Mouse (Mus musculus) liver, postnatal 0 days (tissue): Measurements from ENCODE around the gene Zbtb45.

Experiments
- CTCF ChIP-seq: sonication (generic); IDR thresholded peaks from 2 replicates; pipeline ENCODE4 v1.5.1; 2016; ENCODE audit warnings: antibody characterized with exemption, low read depth
- EP300 ChIP-seq: IDR thresholded peaks from 2 replicates; pipeline ENCODE4 v1.6.1; 2016; ENCODE audit warnings: antibody characterized with exemption, low read depth, mild to moderate bottlenecking

GRCm38 (mm10) chr7:12992222-12992621 lies 17.6 kb downstream of the Zbtb45 start:
- peak; percentile 69 for TF ChIP-seq CTCF
- no peak for TF ChIP-seq EP300
